Mouse (Mus musculus): Measurements from ENCODE around the gene Dad1.

The Dad1 gene

GRCm38 (mm10) chr14:54225725-54226124, 28.2 kb downstream of the Dad1 start:
- no peak for DNase-seq (ENCODE audit: extremely low read depth, low read depth)

GRCm38 (mm10) chr14:54224484-54225467, 29.1 kb downstream of the Dad1 start:
- DNase-seq (ENCODE audit: extremely low read depth, low read depth) = no peak

DNA sequence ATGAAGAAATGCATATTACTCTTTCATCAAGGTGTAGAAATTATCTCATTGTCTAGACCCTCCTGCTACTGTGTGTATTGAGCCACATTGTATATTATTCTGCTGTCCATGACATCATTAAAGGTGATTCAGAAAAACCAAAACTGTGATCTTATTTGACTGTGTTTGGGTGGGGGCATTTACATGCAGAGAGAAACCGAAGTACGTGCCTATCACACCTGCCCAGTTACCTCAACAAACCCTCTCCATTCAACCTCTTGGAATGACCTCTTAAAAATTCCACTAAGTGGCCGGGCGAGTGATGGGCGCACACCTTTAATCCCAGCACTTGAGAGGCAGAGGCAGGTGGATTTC, 29.9 kb downstream of the Dad1 start:
- no peak for DNase-seq (ENCODE audit: extremely low read depth, low read depth)

GRCm38 (mm10) chr14:54223315-54224063, 30.4 kb downstream of the Dad1 start:
- no peak for DNase-seq (ENCODE audit: extremely low read depth, low read depth)

GRCm38 (mm10) chr14:54222289-54222727, 31.6 kb downstream of the Dad1 start:
- no peak for DNase-seq (ENCODE audit: extremely low read depth, low read depth)

DNA sequence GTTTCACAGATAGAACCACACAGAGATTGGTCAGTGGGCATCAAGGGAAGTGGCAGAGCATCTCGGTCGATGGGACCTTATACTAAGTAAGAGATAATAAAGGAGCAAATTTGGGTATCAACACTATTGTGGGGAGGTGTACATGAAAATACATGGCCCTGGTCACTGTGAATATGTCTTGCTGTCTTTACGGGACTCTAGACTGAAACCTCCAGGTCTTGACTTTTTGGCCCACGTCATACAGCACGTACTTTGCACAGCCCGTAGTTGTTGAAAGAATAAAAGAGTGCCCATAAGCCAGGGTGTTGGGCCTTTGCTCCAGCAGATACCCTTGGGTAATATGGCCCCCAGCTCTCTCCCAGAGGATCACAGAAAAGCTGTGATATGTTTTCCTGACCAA, 32.3 kb downstream of the Dad1 start:
- DNase-seq (ENCODE audit: extremely low read depth, low read depth) = no peak

- DNase-seq (ENCODE audit: extremely low read depth, low read depth) = no peak
Measured at GRCm38 (mm10) chr14:54220726-54221494, 33.0 kb downstream of the Dad1 start.

GRCm38 (mm10) chr14:54219849-54220248, 34.1 kb downstream of the Dad1 start:
- no peak for DNase-seq (ENCODE audit: extremely low read depth, low read depth)

DNA sequence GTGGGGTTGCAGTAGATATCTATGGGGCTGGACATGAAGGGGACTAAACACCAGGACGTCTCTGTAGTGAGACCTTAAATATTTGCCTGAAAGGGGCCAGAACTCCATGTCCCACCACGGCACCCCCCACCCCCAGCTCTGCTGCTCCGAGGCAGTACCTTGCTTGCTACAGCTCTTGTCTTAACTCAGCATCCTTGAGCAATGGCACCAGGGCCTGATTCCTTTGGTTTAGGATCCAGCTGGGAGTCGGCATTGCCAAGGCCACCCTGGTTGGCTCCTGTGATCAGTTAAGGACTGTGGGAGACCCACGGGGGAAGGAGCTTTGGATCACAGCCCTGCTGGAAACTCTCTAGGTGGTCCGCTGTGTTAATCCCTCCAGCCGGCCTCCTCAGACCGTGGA, 34.6 kb downstream of the Dad1 start:
- no peak for DNase-seq (ENCODE audit: extremely low read depth, low read depth)

GRCm38 (mm10) chr14:54218721-54219120, 35.2 kb downstream of the Dad1 start:
- DNase-seq (ENCODE audit: extremely low read depth, low read depth) = no peak

- DNase-seq (ENCODE audit: extremely low read depth, low read depth) = no peak
Measured at GRCm38 (mm10) chr14:54218233-54218632, 35.7 kb downstream of the Dad1 start.

- no peak for DNase-seq (ENCODE audit: extremely low read depth, low read depth)
Measured at GRCm38 (mm10) chr14:54216126-54216525, 37.8 kb downstream of the Dad1 start.

DNA sequence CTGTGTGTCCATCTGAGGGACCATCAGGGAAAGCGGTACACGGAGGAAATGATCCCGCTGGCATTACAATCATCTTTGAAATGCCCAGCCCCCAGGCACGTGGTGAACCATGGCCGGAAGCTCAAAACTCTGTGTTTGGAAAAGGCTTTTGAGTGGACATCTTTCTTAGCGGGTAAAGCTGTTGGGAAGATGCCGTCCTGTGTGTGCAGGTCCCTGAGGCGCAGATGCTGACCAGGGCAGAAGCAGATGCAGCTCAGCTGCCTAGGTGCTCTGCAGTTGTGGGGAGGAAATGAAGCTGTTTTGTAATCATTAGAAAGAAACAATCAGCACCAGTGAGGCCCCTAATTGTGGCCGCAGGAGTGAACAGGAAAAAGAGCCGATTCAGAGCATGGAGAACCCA, 39.0 kb downstream of the Dad1 start:
- no peak for DNase-seq (ENCODE audit: extremely low read depth, low read depth)

DNA sequence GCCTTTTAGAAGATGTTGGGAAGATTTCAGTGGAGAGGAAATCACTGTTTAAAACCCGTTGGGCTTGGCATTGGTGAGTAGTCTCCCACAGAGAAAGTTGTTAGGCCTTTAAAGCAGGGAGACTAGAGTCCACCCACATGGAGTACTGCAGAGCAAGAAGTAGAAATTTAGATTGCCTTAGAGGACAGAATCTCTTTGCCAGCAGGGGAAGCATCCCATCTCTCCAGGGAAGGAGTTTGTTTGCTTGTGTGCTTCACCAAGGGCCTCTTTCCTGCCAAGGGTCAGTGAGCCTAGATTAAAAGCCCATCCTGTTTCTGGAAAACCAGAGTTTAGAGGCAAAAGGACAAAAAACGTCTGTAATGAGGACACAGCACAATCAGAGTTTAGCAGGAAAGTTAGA, 39.4 kb downstream of the Dad1 start:
- no peak for DNase-seq (ENCODE audit: extremely low read depth, low read depth)

DNA sequence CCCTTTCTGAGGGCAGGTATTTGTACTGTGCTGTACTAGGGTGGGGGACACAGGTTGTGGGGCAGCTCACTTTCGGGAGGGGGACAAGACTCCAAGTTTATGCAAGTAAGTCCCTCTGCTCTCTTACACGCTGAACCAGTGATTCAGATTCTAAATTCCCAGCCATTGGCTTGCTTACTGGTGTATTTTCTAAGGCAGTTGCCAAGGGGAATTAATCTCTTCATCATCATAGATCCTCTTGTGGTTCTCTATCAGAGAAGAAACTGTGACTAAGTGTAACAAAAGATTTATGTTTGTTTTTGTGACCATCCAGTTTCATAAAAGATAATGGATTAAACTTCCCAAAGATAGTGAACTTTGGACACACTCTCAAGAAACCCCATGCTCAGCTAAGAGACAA, 40.2 kb downstream of the Dad1 start:
- no peak for DNase-seq (ENCODE audit: extremely low read depth, low read depth)

DNA sequence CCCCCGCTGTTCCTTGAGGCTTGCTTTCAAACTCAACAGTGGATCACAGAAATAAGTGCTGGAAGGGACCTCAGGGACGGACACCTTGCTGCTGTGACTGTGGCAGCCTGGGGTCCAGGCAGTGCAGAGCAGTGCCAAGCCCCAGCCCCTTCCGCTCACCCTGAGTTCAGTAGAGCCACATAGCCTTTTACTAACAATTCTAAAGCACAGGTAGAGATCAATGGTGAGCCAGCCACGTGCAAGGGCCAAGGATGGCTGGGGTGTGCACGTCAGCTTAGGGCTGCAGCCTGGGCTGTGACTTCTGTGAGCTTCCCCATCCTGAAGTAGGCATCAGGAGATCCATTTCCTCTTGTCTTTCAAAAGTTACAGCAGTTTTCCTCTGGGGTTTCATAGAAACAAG, 42.1 kb downstream of the Dad1 start:
- no peak for DNase-seq (ENCODE audit: extremely low read depth, low read depth)

DNA sequence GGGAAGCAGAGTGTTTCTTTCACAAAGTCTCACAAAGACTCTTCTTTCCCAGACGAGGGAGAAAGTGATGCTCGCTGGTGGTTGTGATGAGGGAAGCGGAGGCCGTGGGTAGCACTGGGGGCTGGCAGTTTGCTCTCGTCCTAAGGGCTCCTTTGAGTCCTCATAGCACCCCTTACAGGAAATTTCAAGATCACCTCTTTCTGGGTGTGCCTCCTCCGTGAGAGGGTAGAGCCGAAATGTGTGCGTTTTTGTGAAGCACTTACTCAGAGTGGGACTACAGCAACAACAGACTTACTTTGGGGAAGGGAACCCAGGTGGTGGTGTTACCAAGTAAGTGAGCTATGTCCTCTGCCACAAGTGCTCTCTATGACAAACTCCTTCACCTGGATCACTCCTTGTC, 42.7 kb downstream of the Dad1 start:
- no peak for DNase-seq (ENCODE audit: extremely low read depth, low read depth)

DNA sequence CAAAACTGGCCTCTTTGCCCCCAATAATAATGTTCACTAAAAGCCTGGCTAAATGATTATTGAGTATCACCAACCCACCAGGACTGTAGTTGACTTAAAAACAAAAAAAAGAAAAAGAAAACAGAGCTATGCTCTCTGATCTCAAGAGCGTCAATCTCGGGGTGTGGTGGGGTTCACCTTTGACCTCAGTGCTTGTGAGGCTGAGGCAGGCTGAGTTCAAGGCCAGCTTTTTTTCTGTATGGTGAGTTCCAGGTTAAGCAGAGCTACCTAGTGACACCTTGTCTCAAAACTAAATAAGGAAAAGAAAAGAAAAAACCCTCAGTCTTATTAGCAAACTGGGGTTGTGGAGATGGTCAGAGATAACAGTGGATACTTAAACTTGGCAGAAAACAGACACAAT, 43.5 kb downstream of the Dad1 start:
- no peak for DNase-seq (ENCODE audit: extremely low read depth, low read depth)

GRCm38 (mm10) chr14:54209932-54210331, 44.0 kb downstream of the Dad1 start:
- DNase-seq (ENCODE audit: extremely low read depth, low read depth) = no peak

GRCm38 (mm10) chr14:54208741-54209140, 45.2 kb downstream of the Dad1 start:
- no peak for DNase-seq (ENCODE audit: extremely low read depth, low read depth)

- DNase-seq (ENCODE audit: extremely low read depth, low read depth) = no peak
Measured at GRCm38 (mm10) chr14:54207924-54208323, 46.0 kb downstream of the Dad1 start.
